Mouse (Mus musculus) erythroid progenitor cell, adult 5-6 weeks (primary cell): Measurements from ENCODE around the gene Tada3. TPM values are rescaled to one million over a fixed set of nuclear protein-coding genes. Genes with fewer than 3 reads are reported as not detected.
"Not testable (repeated sequence)": the region's sequence is repeated elsewhere in the genome, so short reads cannot be mapped to it uniquely, and the experiment has no call there.

Source experiments
- ATAC-seq: replicated peaks from 2 replicates; pipeline ENCODE4 v1.8.0; 2016; ENCODE audit warnings: moderate number of reproducible peaks, mild to moderate bottlenecking, moderate TSS enrichment, inconsistent platforms; ENCODE audit not compliant: poor library complexity, low FRiP score, severe bottlenecking
- total RNA-seq, 2 experiments: library from RNA; stranded (forward) in 1 of 2; stranded (reverse) in 1 of 2; fragments of 150-400 nt in 1 of 2; fragments of 186-747, 209-891 nt in 1 of 2; gene quantifications; 2 replicates each; pipeline versions ENCODE4 v1.2.3 to v1.2.4; 2015 to 2017; ENCODE audit warnings: low replicate concordance in 2 of 2

Gene Tada3
- total RNA-seq, 2 experiments from 2014 or later = 1.7 to 10.9 TPM

GRCm38 (mm10) chr6:113350538-113350937 lies 27.1 kb downstream of the Tada3 start:
- no peak for ATAC-seq

DNA sequence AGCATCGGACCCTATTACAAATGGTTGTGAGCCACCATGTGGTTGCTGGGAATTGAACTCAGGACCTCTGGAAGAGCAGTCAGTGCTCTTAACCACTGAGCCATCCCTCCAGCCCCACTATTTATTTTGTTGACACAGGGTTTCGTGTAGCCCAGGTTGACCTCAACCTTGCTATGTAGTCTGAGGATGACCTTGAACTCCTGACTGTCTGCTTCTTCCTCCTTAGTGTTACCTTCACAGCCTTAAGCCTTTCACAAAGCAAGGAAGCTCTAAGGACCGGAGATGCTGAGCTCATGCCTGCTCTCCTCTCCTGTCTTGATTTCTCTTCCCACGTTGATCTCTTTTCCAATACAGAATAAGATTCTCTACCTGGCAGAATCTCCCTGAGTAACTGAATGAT lies 30.8 kb downstream of the Tada3 start:
- ATAC-seq = no peak

GRCm38 (mm10) chr6:113344321-113344720 lies 33.4 kb downstream of the Tada3 start:
- no peak for ATAC-seq

- ATAC-seq = no peak
Measured at GRCm38 (mm10) chr6:113343177-113344092, 34.2 kb downstream of the Tada3 start, which contains the start of gene Camk1. TSS of gene Camk1 (minus strand) at chr6:113343984.

GRCm38 (mm10) chr6:113342297-113342696 lies 35.4 kb downstream of the Tada3 start:
- ATAC-seq = no peak

DNA sequence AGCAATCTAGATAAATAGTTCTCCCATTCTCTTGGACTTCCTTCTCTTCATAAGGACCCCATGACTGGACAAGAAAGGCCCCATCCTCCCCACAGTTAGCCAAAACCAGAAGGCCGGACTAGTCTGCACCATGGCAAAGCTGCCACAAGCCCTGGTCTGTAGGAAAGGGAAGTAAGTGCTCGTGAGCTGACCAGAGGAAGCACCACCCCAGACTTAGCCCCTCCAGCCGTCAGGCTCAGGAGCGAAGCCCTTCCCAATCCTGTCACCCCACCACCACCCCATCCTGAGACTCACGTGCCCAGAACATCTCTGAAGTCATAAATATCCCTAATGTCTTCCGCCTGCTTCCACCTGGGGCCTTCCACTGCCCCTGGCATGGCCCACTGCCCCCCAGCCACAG lies 36.1 kb downstream of the Tada3 start:
- no peak for ATAC-seq

DNA sequence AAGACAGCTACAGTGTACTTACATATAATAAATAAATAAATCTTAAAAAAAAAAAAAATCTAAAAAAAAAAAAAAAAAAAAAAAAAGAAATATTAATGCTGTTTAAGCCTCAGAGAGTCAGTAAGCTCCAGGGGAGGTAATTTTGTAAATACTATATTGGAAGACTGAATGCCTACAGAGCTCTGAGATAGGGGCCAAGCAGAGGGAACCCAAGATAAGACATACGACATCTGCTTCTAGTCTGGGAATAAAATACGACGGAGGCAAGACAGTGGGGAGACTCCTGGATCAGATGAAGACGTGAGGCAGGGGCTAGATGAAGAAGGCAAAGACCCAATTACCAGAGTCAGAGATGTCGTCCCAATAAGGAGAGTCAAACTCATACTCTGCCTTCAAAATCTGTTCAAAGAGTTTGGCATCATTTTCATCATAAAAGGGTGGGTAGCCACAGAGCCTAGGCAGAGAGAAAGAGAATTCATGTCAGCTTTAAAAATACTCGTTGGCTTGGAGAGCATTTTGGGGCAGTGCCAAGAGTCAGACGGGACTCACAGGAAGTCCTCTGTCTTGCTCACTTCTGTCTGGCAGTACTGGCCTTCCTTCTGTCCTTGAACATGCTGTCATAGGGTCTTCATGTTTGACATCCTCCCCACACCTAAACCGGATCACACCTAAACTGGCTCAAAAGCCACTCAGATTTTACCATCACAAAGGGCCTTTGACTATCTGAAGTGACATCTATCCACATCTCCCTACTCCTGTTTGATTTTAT lies 40.6 kb downstream of the Tada3 start:
- ATAC-seq = no peak

DNA sequence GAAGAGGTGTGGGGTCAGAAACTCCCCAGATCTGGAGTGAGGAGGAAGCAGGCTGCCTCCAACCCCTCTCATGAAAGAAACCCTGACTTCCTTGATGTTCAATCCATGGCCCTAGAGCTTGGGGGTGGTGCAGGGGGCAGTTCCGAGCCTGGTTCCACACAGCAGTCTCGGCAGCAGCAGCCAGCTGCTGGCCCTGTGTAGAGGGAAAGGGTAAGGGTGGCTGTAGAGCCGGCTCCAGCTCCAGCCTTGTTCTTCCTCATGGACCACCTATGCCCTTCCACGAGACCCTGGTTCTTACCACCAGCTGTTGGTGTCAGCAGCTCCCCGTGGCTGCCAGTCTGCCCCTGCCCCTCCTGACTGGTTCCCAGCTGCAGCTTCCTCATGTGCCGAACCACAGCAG lies 43.5 kb downstream of the Tada3 start:
- ATAC-seq = no peak

DNA sequence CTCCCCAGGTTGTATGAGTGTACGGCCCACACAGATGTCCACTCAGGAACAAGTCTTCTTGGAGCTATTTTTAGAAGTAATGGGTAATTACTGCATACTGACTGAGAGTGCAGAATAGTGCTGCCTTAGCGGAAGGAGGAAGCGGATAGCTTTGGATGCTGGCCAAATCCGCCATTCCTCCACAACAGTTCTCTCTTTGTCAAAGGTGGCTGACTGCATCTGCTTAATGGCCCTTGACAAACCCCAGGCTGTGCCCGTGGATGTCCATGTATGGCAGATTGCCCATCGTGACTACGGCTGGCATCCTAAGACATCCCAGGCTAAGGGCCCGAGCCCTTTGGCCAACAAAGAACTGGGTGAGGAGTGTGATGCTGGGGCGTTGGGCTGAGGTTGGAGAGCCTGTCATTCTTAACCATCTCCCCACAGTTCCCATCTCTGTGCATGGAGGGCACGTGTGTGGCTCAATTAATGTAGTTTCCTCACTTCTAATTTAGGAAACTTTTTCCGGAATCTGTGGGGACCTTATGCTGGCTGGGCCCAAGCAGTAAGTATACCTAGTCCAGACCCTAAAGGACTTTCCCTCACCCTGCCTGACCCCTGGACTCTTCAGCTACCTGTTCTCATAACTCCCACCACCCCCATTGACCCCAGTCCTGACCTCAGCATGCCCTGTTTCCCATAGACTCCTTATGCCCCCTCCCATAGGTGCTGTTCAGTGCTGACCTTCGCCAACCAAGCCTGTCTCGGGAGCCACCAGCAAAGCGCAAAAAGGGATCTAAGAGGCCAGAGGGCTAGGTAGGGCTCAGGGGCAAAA lies 44.3 kb downstream of the Tada3 start:
- no peak for ATAC-seq

DNA sequence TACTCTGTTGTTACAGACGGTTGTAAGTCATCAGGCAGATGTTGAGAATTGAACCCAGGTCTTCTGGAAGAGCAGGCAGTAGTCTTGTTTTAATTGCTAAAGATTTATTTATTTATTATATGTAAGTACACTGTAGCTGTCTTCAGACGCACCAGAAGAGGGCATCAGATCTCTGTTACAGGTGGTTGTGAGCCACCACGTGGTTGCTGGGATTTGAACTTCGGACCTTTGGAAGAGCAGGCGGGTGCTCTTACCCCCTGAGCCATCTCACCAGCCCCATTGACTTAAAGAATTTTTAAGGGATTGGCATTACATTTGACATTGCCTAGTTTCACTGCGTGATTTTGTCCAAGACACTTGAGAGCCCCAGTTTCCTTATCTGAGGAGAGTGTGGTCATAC lies 44.9 kb downstream of the Tada3 start:
- ATAC-seq = not testable (repeated sequence)

- no peak for ATAC-seq
Measured at GRCm38 (mm10) chr6:113331721-113332120, 46.0 kb downstream of the Tada3 start.

DNA sequence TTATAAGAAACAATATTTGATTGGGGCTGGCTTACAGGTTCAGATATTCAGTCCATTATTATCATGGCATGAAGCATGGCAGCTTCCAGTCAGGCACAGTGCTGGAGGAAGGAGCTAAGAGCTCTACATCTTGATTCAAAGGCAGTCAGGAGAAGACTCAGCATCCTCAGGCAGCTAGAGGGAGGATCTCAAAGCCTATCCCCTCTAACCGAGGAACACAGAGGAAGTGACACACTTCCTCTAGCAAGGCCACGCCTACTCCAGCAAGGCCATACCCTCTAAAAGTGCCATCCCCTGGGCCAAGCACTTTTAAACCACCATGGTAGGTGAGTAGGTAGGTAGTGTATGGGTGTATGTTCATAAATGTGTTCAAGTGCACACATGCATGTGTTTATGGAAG lies 47.1 kb downstream of the Tada3 start:
- no peak for ATAC-seq

DNA sequence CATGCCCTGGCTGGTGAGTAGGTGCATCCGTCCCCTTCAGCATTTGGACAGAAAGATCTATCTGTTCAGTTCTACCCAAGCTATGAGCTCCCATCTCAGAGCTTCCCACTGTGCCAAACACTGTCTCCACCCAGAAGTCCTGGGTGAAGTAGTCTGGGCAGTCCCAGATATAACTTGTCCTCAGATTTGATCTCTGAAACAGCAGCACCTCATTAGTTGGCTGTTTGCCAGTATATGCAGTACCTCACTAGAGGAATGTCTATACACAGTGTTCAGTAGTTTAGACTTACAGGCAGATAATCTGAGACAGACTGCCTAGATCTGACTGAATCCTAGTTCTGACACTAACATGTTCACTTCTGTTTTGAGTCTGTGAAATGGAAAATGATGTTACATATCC lies 48.3 kb downstream of the Tada3 start:
- no peak for ATAC-seq

GRCm38 (mm10) chr6:113326533-113327315 lies 51.0 kb downstream of the Tada3 start, which contains the start of gene Ogg1:
TSS of gene Ogg1 (plus strand) at chr6:113326972.
- peak; percentile 95 for ATAC-seq

Other genes starting within 250 kb of the Tada3 start
- not detected in 2 replicates for gene Lhfpl4, start 182.5 kb downstream of the Tada3 start, total RNA-seq (2015; ENCODE audit: low replicate concordance)
- gene Lhfpl4, start 182.5 kb downstream of the Tada3 start, total RNA-seq (2017; ENCODE audit: low replicate concordance) = 0.26 TPM in 1 of 2 replicates, not detected in the other
- gene Mtmr14, start 140.0 kb downstream of the Tada3 start, total RNA-seq (2015; ENCODE audit: low replicate concordance) = 25.6 and 28.9 TPM in 2 replicates
- 28.8 and 42.9 TPM in 2 replicates for gene Mtmr14, start 140.0 kb downstream of the Tada3 start, total RNA-seq (2017; ENCODE audit: low replicate concordance)
- 0.36 TPM in 1 of 2 replicates, not detected in the other for gene Cpne9, start 95.6 kb downstream of the Tada3 start, total RNA-seq (2015; ENCODE audit: low replicate concordance)
- 0.64 TPM in 1 of 2 replicates, not detected in the other for gene Cpne9, start 95.6 kb downstream of the Tada3 start, total RNA-seq (2017; ENCODE audit: low replicate concordance)
- gene Brpf1, start 70.7 kb downstream of the Tada3 start, total RNA-seq (2015; ENCODE audit: low replicate concordance) = 33.5 and 43.6 TPM in 2 replicates
- 30.7 and 41.5 TPM in 2 replicates for gene Brpf1, start 70.7 kb downstream of the Tada3 start, total RNA-seq (2017; ENCODE audit: low replicate concordance)
- gene Ogg1, start 50.9 kb downstream of the Tada3 start, total RNA-seq (2015; ENCODE audit: low replicate concordance) = 3.2 and 9.2 TPM in 2 replicates
- not detected in 2 replicates for gene Ogg1, start 50.9 kb downstream of the Tada3 start, total RNA-seq (2017; ENCODE audit: low replicate concordance)
- 8.8 and 13.3 TPM in 2 replicates for gene Camk1, start 33.9 kb downstream of the Tada3 start, total RNA-seq (2015; ENCODE audit: low replicate concordance)
- gene Camk1, start 33.9 kb downstream of the Tada3 start, total RNA-seq (2017; ENCODE audit: low replicate concordance) = 3.1 and 8.5 TPM in 2 replicates
- gene Arpc4, start 232 bp upstream of the Tada3 start, total RNA-seq (2015; ENCODE audit: low replicate concordance) = 45.3 and 71.7 TPM in 2 replicates
- 33.7 and 71.5 TPM in 2 replicates for gene Arpc4, start 232 bp upstream of the Tada3 start, total RNA-seq (2017; ENCODE audit: low replicate concordance)
- gene Ttll3, start 11.4 kb upstream of the Tada3 start, total RNA-seq (2015; ENCODE audit: low replicate concordance) = 0.72 TPM in 1 of 2 replicates, not detected in the other
- 1.7 and 4.0 TPM in 2 replicates for gene Ttll3, start 11.4 kb upstream of the Tada3 start, total RNA-seq (2017; ENCODE audit: low replicate concordance)
- not detected in 2 replicates for gene Rpusd3, start 41.5 kb upstream of the Tada3 start, total RNA-seq (2015; ENCODE audit: low replicate concordance)
- gene Rpusd3, start 41.5 kb upstream of the Tada3 start, total RNA-seq (2017; ENCODE audit: low replicate concordance) = 1.4 and 2.1 TPM in 2 replicates
- not detected in 2 replicates for gene Cidec, start 57.9 kb upstream of the Tada3 start, total RNA-seq (2015; ENCODE audit: low replicate concordance)
- not detected in 2 replicates for gene Cidec, start 57.9 kb upstream of the Tada3 start, total RNA-seq (2017; ENCODE audit: low replicate concordance)
- 11.2 and 13.0 TPM in 2 replicates for gene Jagn1, start 64.7 kb upstream of the Tada3 start, total RNA-seq (2015; ENCODE audit: low replicate concordance)
- 4.5 and 6.9 TPM in 2 replicates for gene Jagn1, start 64.7 kb upstream of the Tada3 start, total RNA-seq (2017; ENCODE audit: low replicate concordance)
- gene Il17re, start 80.6 kb upstream of the Tada3 start, total RNA-seq (2015; ENCODE audit: low replicate concordance) = not detected in 2 replicates
- gene Il17re, start 80.6 kb upstream of the Tada3 start, total RNA-seq (2017; ENCODE audit: low replicate concordance) = not detected in 2 replicates
- gene Il17rc, start 93.5 kb upstream of the Tada3 start, total RNA-seq (2015; ENCODE audit: low replicate concordance) = not detected in 2 replicates
- gene Il17rc, start 93.5 kb upstream of the Tada3 start, total RNA-seq (2017; ENCODE audit: low replicate concordance) = not detected in 2 replicates
- not detected in 2 replicates for gene Creld1, start 105.4 kb upstream of the Tada3 start, total RNA-seq (2015; ENCODE audit: low replicate concordance)
- not detected in 2 replicates for gene Creld1, start 105.4 kb upstream of the Tada3 start, total RNA-seq (2017; ENCODE audit: low replicate concordance)
- not detected in 2 replicates for gene Prrt3, start 124.0 kb upstream of the Tada3 start, total RNA-seq (2015; ENCODE audit: low replicate concordance)
- not detected in 2 replicates for gene Prrt3, start 124.0 kb upstream of the Tada3 start, total RNA-seq (2017; ENCODE audit: low replicate concordance)
- gene Emc3, start 153.8 kb upstream of the Tada3 start, total RNA-seq (2015; ENCODE audit: low replicate concordance) = 23.5 and 67.8 TPM in 2 replicates
- gene Emc3, start 153.8 kb upstream of the Tada3 start, total RNA-seq (2017; ENCODE audit: low replicate concordance) = 15.2 and 28.4 TPM in 2 replicates
- 33.9 and 57.8 TPM in 2 replicates for gene Fancd2, start 153.8 kb upstream of the Tada3 start, total RNA-seq (2015; ENCODE audit: low replicate concordance)
- 28.6 and 48.3 TPM in 2 replicates for gene Fancd2, start 153.8 kb upstream of the Tada3 start, total RNA-seq (2017; ENCODE audit: low replicate concordance)
- gene Fancd2os, start 222.8 kb upstream of the Tada3 start, total RNA-seq (2015; ENCODE audit: low replicate concordance) = not detected in 2 replicates
- gene Fancd2os, start 222.8 kb upstream of the Tada3 start, total RNA-seq (2017; ENCODE audit: low replicate concordance) = not detected in 2 replicates
- gene Brk1, start 226.9 kb upstream of the Tada3 start, total RNA-seq (2015; ENCODE audit: low replicate concordance) = 109 and 117 TPM in 2 replicates
- gene Brk1, start 226.9 kb upstream of the Tada3 start, total RNA-seq (2017; ENCODE audit: low replicate concordance) = 41.2 and 42.5 TPM in 2 replicates
- 4.7 and 52.0 TPM in 2 replicates for gene Vhl, start 246.1 kb upstream of the Tada3 start, total RNA-seq (2015; ENCODE audit: low replicate concordance)
- gene Vhl, start 246.1 kb upstream of the Tada3 start, total RNA-seq (2017; ENCODE audit: low replicate concordance) = 3.6 and 4.2 TPM in 2 replicates